15 mouse cellular contexts compared by ENCODE assay signal in genomic region chr4:145207718-145208371, GRCm38 (mm10). TPM values are rescaled to one million over a fixed set of nuclear protein-coding genes. Genes with fewer than 3 reads are reported as not detected.
DNase-seq lines count a peak whose midpoint lies in the region; ATAC-seq and TF ChIP-seq lines count a peak whose summit lies in the region.
"Had no signal": no experiment of that assay in that cellular context is flagged by ENCODE, and none has a peak within 500 bp of the region (broad histone marks: within the 10 kb centered on the region; RNA-seq: fewer than 3 reads in every experiment).

No protein-coding gene starts in this region.

- no peaks in the 10 kb centered on the region for H3K9me3 ChIP-seq in lung, postnatal 0 days (ENCODE audit: low read length)
- H3K9me3 ChIP-seq: embryonic facial prominence, embryonic 13.5 days had no signal

- no peaks in the 10 kb centered on the region for H3K36me3 ChIP-seq in lung, postnatal 0 days (ENCODE audit: insufficient read depth, low read length)
- H3K36me3 ChIP-seq: embryonic facial prominence, embryonic 13.5 days had no signal

- H3K4me1 ChIP-seq in lung, postnatal 0 days (ENCODE audit: insufficient read depth, low read depth, low read length): no peaks in the 10 kb centered on the region

- peak overlapping the region; percentile 73 for H3K27ac ChIP-seq in gastrocnemius, adult 2 months
- no peak overlapping the region for H3K27ac ChIP-seq in lung, postnatal 0 days (ENCODE audit: low read length)
- H3K27ac ChIP-seq: embryonic facial prominence, embryonic 13.5 days had no signal

- no peak overlapping the region for H3K9ac ChIP-seq in lung, postnatal 0 days (replicated peaks; ENCODE audit: low read depth)
- H3K9ac ChIP-seq: embryonic facial prominence, embryonic 13.5 days had no signal

- 51% methylated on average over 3 of the region's 3 CpGs for WGBS in lung, postnatal 0 days

- no peak for TF ChIP-seq POLR2A in brain, embryonic 14.5 days (IDR thresholded peaks at IDR 0.05; ENCODE audit: borderline replicate concordance, extremely low read depth, insufficient read depth, insufficient read length, poor library complexity, severe bottlenecking)

- H3K4me3 ChIP-seq in gastrocnemius, adult 2 months: no peak overlapping the region
- no peak overlapping the region for H3K4me3 ChIP-seq in lung, postnatal 0 days (ENCODE audit: low read depth, low read length)
- H3K4me3 ChIP-seq: embryonic facial prominence, embryonic 13.5 days had no signal

- peak; percentile 33; the same call in 1 of the 2 replicates for ATAC-seq in lung, postnatal 0 days
- ATAC-seq: intestine, embryonic 16.5 days had no signal

- TF ChIP-seq EP300 in lung, postnatal 0 days (IDR thresholded peaks at IDR 0.05): 0 out of 2 replicates have a peak, but pooled peaks have one; percentile 35

- no peaks in the 10 kb centered on the region for H3K27me3 ChIP-seq in lung, postnatal 0 days (replicated peaks; ENCODE audit: insufficient read depth, low read length)
- H3K27me3 ChIP-seq: embryonic facial prominence, embryonic 13.5 days had no signal

- intact Hi-C loops in gastrocnemius, adult 2 months (cut with DNase I): no loop called here
- intact Hi-C loops in gastrocnemius, postnatal 14 days (cut with DNase I; ENCODE audit: low total_unique reads): no loop called here

- DNase-seq in gastrocnemius, adult 2 months: no peak
- no peak for DNase-seq in gastrocnemius, postnatal 14 days
- no peak for DNase-seq in lung, postnatal 0 days (ENCODE audit: low spot score)
- no peak for DNase-seq in lung, postnatal 4 days
- peak; percentile 71 for DNase-seq in brain, embryonic 14.5 days (ENCODE audit: low read depth)
- peak; percentile 14 to 31 for DNase-seq in layer of hippocampus, postnatal 10 days (ENCODE audit: low spot score in 2 of 2)
- no peak for DNase-seq in adrenal gland, postnatal 4 days (ENCODE audit: low spot score in 2 of 2)
- DNase-seq in urinary bladder, postnatal 14 days (ENCODE audit: low spot score): no peak
- DNase-seq: B cell, adult 2 months; cerebellum, postnatal 25 days; heart, adult 11 months; heart, postnatal 14 days; kidney, postnatal 4 days had no signal

- H3K4me2 ChIP-seq in lung, postnatal 0 days (replicated peaks; ENCODE audit: low read depth, low read length): no peak overlapping the region
- H3K4me2 ChIP-seq: embryonic facial prominence, embryonic 13.5 days had no signal

- TF ChIP-seq CTCF in gastrocnemius, adult 2 months (IDR thresholded peaks at IDR 0.05): no peak
- TF ChIP-seq CTCF in lung, postnatal 0 days (IDR thresholded peaks at IDR 0.05): no peak
- TF ChIP-seq CTCF in brain, embryonic 14.5 days (IDR thresholded peaks at IDR 0.05; ENCODE audit: borderline replicate concordance, extremely low read depth, insufficient read depth, insufficient read length): no peak

RNA-seq across cellular contexts. Expression of gene Vps13d, which starts 13.0 kb away (rescaled TPM):
- 10 to 100 TPM; 35.6 to 37.0 TPM for total RNA-seq in gastrocnemius, adult 2 months (2021)
- 10 to 100 TPM; 22.7 to 25.9 TPM for total RNA-seq in gastrocnemius, postnatal 14 days (2021)
- 10.3 and 12.8 TPM in 2 replicates for polyA plus RNA-seq in lung, postnatal 0 days (2015; fragmentation: Nextera tagmentation; extraction: Ambion mirVana)
- 19.0 and 26.9 TPM in 2 replicates for polyA plus RNA-seq in brain, embryonic 14.5 days (2012; rRNA removed)
- total RNA-seq in layer of hippocampus, postnatal 10 days (2021): 10 to 100 TPM; 56.6 to 69.6 TPM
- 10 to 100 TPM; 58.4 to 59.0 TPM for total RNA-seq in adrenal gland, postnatal 4 days (2021)

RNA-seq across cellular contexts. Expression of gene Tnfrsf1b, which starts 38.8 kb away (rescaled TPM):
- 1 to 10 TPM; 2.5 to 3.0 TPM for total RNA-seq in gastrocnemius, adult 2 months (2021)
- 1 to 10 TPM; 2.9 to 4.0 TPM for total RNA-seq in gastrocnemius, postnatal 14 days (2021)
- polyA plus RNA-seq in lung, postnatal 0 days (2015; fragmentation: Nextera tagmentation; extraction: Ambion mirVana): 8.4 and 9.1 TPM in 2 replicates
- polyA plus RNA-seq in brain, embryonic 14.5 days (2012; rRNA removed): 2.2 and 3.4 TPM in 2 replicates
- total RNA-seq in layer of hippocampus, postnatal 10 days (2021): 1 to 10 TPM; 2.5 TPM
- 1 to 10 TPM; 7.8 to 9.1 TPM for total RNA-seq in adrenal gland, postnatal 4 days (2021)

Comparison
In these comparisons a context has a peak if more than half of its experiments do, and no peak if none do; other contexts are left out.
1. DNase-seq: peak in brain, embryonic 14.5 days (single experiment) and layer of hippocampus, postnatal 10 days (2 of 2); none in gastrocnemius, adult 2 months (single experiment), gastrocnemius, postnatal 14 days (single experiment), lung, postnatal 0 days (single experiment), lung, postnatal 4 days (0 of 2), adrenal gland, postnatal 4 days (0 of 2) and urinary bladder, postnatal 14 days (single experiment).